Mouse (Mus musculus) CH12.LX (cell line): Measurements from ENCODE around the gene Ccl8.

ENCODE experiments used
- CTCF ChIP-seq, 2 experiments: IDR thresholded peaks in 1 of 2; conservative IDR thresholded peaks in 1 of 2; 2 replicates each; pipeline ENCODE4 v1.5.1; 2011 to 2012; ENCODE audit warnings: low read depth in 2 of 2, low read length in 2 of 2, improper control_type of control experiment in 1 of 2, inconsistent platforms in 1 of 2, mild to moderate bottlenecking in 1 of 2, moderate library complexity in 1 of 2
- MAFK ChIP-seq: IDR thresholded peaks from 2 replicates; pipeline ENCODE4 v1.6.1; 2011; ENCODE audit warnings: low read length, improper control_type of control experiment; ENCODE audit not compliant: insufficient replicate concordance
- MYC ChIP-seq: IDR thresholded peaks from 2 replicates; pipeline ENCODE4 v1.6.1; 2011; ENCODE audit warnings: low read depth, mild to moderate bottlenecking, improper control_type of control experiment, low read length
- NELFE ChIP-seq: IDR thresholded peaks from 2 replicates; pipeline ENCODE4 v1.6.1; 2011; ENCODE audit warnings: low read depth, low read length, improper control_type of control experiment

DNA sequence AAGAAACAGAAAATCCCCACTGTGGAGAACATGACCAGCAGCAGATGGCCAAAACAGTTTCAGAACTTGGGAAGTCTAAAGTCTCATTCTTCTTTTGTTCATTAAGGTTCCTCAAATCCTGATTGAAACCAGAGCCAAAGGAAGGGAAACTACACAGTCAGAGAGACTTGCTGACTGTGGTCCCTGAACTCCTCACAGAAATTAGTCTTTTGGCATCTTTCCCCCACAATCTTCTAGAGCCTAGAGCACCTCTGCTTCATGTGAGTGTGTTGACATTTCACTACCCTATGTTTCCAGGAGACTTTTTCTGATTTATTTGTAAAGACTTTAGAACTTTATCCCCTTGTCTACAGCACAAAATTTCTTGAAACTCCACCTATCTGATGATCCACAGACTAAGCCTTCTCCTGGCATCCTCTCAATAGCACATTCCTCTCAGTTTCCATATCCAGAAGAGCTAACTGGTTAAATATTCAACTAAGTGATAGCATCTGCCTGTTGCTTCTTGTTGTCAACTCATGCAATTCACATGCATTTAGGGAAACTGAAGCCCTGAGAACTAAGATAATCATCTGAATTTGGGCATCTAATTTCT is 36.8 kb upstream of the Ccl8 start:
- TF ChIP-seq MYC (no peak), NELFE (no peak), MAFK (no peak), CTCF (conservative IDR thresholded peaks at IDR 0.05 in 1 of 2, IDR thresholded peaks at IDR 0.05 in 1 of 2; ENCODE audit: low read depth in 2 of 2, low read length in 2 of 2) (no peak)
